Comparison of ENCODE assay signal across 14 mouse cellular contexts in genomic region chr19:36958331-36958730, GRCm38 (mm10).
"Had no signal": no experiment of that assay in that cellular context is flagged by ENCODE, and none has a peak within 500 bp of the region (broad histone marks: within the 10 kb centered on the region; RNA-seq: fewer than 3 reads in every experiment).

No protein-coding gene starts in this region.

- H3K4me3 ChIP-seq: megakaryocyte, embryonic 14.5 days; midbrain, embryonic 13.5 days; midbrain, embryonic 15.5 days; neural tube, embryonic 12.5 days; stomach, embryonic 15.5 days had no signal

- H3K27me3 ChIP-seq: megakaryocyte, embryonic 14.5 days; midbrain, embryonic 13.5 days; midbrain, embryonic 15.5 days; neural tube, embryonic 12.5 days; stomach, embryonic 15.5 days had no signal

- H3K4me2 ChIP-seq: lung, embryonic 14.5 days; midbrain, embryonic 11.5 days; midbrain, embryonic 13.5 days; midbrain, embryonic 15.5 days; neural tube, embryonic 12.5 days; stomach, embryonic 15.5 days had no signal

- H3K9me3 ChIP-seq: megakaryocyte, embryonic 14.5 days; midbrain, embryonic 13.5 days; midbrain, embryonic 15.5 days; neural tube, embryonic 12.5 days; stomach, embryonic 15.5 days had no signal

- H3K9ac ChIP-seq: lung, embryonic 14.5 days; midbrain, embryonic 13.5 days; midbrain, embryonic 15.5 days; neural tube, embryonic 12.5 days; stomach, embryonic 15.5 days had no signal

- H3K4me1 ChIP-seq: midbrain, embryonic 13.5 days; midbrain, embryonic 15.5 days; neural tube, embryonic 12.5 days; stomach, embryonic 15.5 days had no signal

- DNase-seq: lung, adult 18-20 months; lung, embryonic 14.5 days; lung, postnatal 10 days; lung, postnatal 4 days; right cerebral cortex, postnatal 14 days; thymus, postnatal 14 days; thymus, postnatal 36 days had no signal

- ATAC-seq: midbrain, embryonic 13.5 days; midbrain, embryonic 15.5 days had no signal

- H3K27ac ChIP-seq: midbrain, embryonic 13.5 days; midbrain, embryonic 15.5 days; neural tube, embryonic 12.5 days; stomach, embryonic 15.5 days; stomach, postnatal 0 days had no signal
